Mouse (Mus musculus) midbrain, embryonic 13.5 days (tissue): Measurements from ENCODE around the gene Taf9b. TPM values are rescaled to one million over a fixed set of nuclear protein-coding genes. Genes with fewer than 3 reads are reported as not detected.
"Not testable (repeated sequence)": the region's sequence is repeated elsewhere in the genome, so short reads cannot be mapped to it uniquely, and the experiment has no call there.

Experiments
- ATAC-seq: fragments of 200-750 bp; cut with Nextera tagmentation; 2 replicates; pipeline ENCODE4 v1.8.0; 2017; ENCODE audit warnings: mild to moderate bottlenecking, moderate TSS enrichment, moderate library complexity
- H3K27ac ChIP-seq: fragments of 300-500 bp; sonication (generic); 2 replicates; pipeline ENCODE4 v1.5.1; 2015; ENCODE audit warnings: inconsistent platforms, mild to moderate bottlenecking, moderate library complexity
- H3K27me3 ChIP-seq: fragments of 300-500 bp; sonication (generic); 2 replicates; pipeline ENCODE4 v1.6.1; 2015; ENCODE audit warnings: mild to moderate bottlenecking, inconsistent platforms
- H3K36me3 ChIP-seq: fragments of 300-500 bp; sonication (generic); 2 replicates; pipeline ENCODE4 v1.6.1; 2015; ENCODE audit warnings: mild to moderate bottlenecking, inconsistent platforms
- H3K4me1 ChIP-seq: fragments of 300-500 bp; sonication (generic); replicated peaks from 2 replicates; pipeline ENCODE4 v1.6.1; 2015; ENCODE audit warnings: inconsistent platforms
- H3K4me2 ChIP-seq: fragments of 300-500 bp; sonication (generic); replicated peaks from 2 replicates; pipeline ENCODE4 v1.6.1; 2015; ENCODE audit warnings: moderate library complexity, mild to moderate bottlenecking, inconsistent platforms
- H3K4me3 ChIP-seq: fragments of 300-500 bp; sonication (generic); replicated peaks from 2 replicates; pipeline ENCODE4 v1.5.1; 2015; ENCODE audit warnings: mild to moderate bottlenecking, inconsistent platforms
- H3K9ac ChIP-seq: fragments of 300-500 bp; sonication (generic); replicated peaks from 2 replicates; pipeline ENCODE4 v1.6.1; 2015; ENCODE audit warnings: mild to moderate bottlenecking, inconsistent platforms
- H3K9me3 ChIP-seq: fragments of 300-500 bp; sonication (generic); 2 replicates; pipeline ENCODE4 v1.6.1; 2016; ENCODE audit warnings: mild to moderate bottlenecking, inconsistent platforms
- WGBS: fragments of 180-500 bp; shearing (Covaris S2); methylation state at CpG from one replicate; pipeline ENCODE4 v1.1.7; 2015; 5-methylcytosine and 5-hydroxymethylcytosine counted together
- polyA plus RNA-seq: library from polyadenylated mRNA; unstranded; fragments of >200 nt; fragmentation: Nextera tagmentation; extraction: Ambion mirVana; gene quantifications from 2 replicates; pipeline ENCODE4 v1.2.1, GENCODE M21; 2015

Gene Taf9b
- 12.1 and 14.3 TPM in 2 replicates for polyA plus RNA-seq

DNA sequence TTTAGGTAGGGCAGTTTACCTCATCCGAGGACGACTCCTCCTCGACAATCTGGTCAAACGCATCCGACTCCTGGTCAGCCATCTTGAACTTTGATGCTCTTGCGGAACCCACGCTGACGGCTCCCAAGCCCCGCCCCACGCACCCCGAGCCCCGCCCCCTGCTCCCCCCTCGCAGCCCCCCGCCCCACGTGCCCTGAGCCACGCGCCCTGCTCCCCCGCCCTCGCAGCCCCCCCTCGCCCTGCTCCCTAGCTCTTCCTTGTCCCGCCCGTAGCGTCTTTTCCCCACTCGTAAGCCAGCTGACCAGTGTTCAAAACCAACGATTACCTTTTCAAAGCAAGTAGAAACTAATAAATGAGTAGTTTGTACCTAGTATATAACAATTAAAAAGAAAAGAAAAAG, at the start of gene Taf9b:
Taf9b (minus strand) TSS at position 101 of the 400 bp plus-strand sequence.
- no peak for ATAC-seq
- peak within 1 kb of the TSS; percentile 56 for H3K4me3 ChIP-seq
- no peak within 1 kb of the TSS for H3K27ac ChIP-seq
- no peaks in the 10 kb centered on the region for H3K36me3 ChIP-seq
- H3K9me3 ChIP-seq = no peaks in the 10 kb centered on the region
- H3K4me2 ChIP-seq = peak within 1 kb of the TSS; percentile 50
- H3K4me1 ChIP-seq = no peaks in the 10 kb centered on the region
- peaks cover 2% of the 10 kb centered on the region; the same call in 1 of the 2 replicates for H3K27me3 ChIP-seq
- H3K9ac ChIP-seq = no peak within 1 kb of the TSS
- WGBS = 89% methylated on average over 25 of the region's 25 CpGs

DNA sequence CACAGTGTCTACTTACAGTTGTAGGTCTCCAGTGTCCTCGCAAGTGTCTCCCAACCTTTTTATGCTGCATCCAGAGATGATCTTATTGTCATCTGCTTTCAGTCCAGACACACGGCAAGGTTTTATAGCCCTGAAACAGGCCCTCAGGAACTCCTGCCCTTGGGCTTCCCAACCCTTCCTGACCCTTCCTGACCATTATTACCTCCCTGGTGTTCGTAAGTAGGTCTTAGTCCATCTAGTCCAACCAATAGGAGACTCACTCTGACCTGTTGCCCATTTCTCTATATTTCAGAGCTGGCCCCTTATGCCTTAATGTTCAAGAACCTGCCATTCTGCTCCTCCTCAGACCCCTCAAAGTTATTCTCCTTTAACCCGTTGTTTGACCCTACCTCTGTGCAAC, 34.3 kb upstream of the Taf9b start, which contains the start of gene Fnd3c2:
Fnd3c2 (minus strand) TSS at position 101 of the 400 bp plus-strand sequence.
- no peak within 1 kb of the TSS for H3K4me3 ChIP-seq
- H3K9me3 ChIP-seq = no peaks in the 10 kb centered on the region
- H3K9ac ChIP-seq = no peak within 1 kb of the TSS
- no peaks in the 10 kb centered on the region for H3K4me1 ChIP-seq
- H3K27ac ChIP-seq = no peak within 1 kb of the TSS
- no peaks in the 10 kb centered on the region for H3K36me3 ChIP-seq
- H3K27me3 ChIP-seq = no peaks in the 10 kb centered on the region
- no peak for ATAC-seq
- H3K4me2 ChIP-seq = no peak within 1 kb of the TSS
- 91% methylated on average over 4 of the region's 4 CpGs for WGBS

- 26% methylated on average over 60 of the region's 60 CpGs for WGBS
These were observed 1.6 kb downstream of the Taf9b start for GRCm38 (mm10) chrX:106219171-106220032.

GRCm38 (mm10) chrX:106209100-106209499, 11.9 kb downstream of the Taf9b start:
- Histone ChIP-seq H3K36me3 (no peaks in the 10 kb centered on the region), H3K27me3 (no peaks in the 10 kb centered on the region), H3K27ac (no peak overlapping the region), H3K4me3 (no peak overlapping the region), H3K4me1 (no peaks in the 10 kb centered on the region), H3K9ac (no peak overlapping the region), H3K4me2 (no peak overlapping the region), H3K9me3 (no peaks in the 10 kb centered on the region)
- WGBS = 82% methylated on average over 2 of the region's 2 CpGs
- no peak for ATAC-seq

More at GRCm38 (mm10) chrX:106219171-106220032, 1.6 kb downstream of the Taf9b start:
- Histone ChIP-seq H3K4me3 (peak overlapping the region; percentile 56), H3K36me3 (no peaks in the 10 kb centered on the region), H3K4me2 (peak overlapping the region; percentile 50), H3K9ac (peak overlapping the region; percentile 80), H3K4me1 (no peaks in the 10 kb centered on the region), H3K9me3 (no peaks in the 10 kb centered on the region), H3K27ac (peak overlapping the region; percentile 90), H3K27me3 (peaks cover 2% of the 10 kb centered on the region; the same call in 1 of the 2 replicates)
- ATAC-seq = peak; percentile 98

DNA sequence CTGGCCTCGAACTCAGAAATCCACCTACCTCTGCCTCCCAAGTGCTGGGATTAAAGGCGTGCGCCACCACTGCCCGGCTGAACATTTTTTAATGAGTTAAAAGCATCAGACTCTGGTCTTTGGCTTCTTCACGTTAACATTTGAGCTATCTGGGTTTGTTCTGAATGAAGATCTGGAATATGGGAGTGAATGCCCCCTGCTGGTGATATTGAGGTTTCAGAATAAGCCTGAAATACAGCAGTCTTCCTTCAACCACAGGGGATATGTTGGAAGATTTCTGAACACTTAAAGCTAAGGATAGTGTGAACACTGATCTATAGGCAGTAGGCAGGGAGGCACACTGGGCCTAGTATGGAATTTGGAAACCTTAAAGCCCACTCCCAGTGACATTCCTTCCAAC, 22.1 kb downstream of the Taf9b start:
- H3K36me3 ChIP-seq = peaks cover 52% of the 10 kb centered on the region
- no peak overlapping the region for H3K4me3 ChIP-seq
- no peaks in the 10 kb centered on the region for H3K4me1 ChIP-seq
- H3K4me2 ChIP-seq = no peak overlapping the region
- no peaks in the 10 kb centered on the region for H3K27me3 ChIP-seq
- no peak overlapping the region for H3K27ac ChIP-seq
- H3K9ac ChIP-seq = no peak overlapping the region
- ATAC-seq = no peak
- H3K9me3 ChIP-seq = no peaks in the 10 kb centered on the region
- WGBS = 84% methylated on average over 5 of the region's 5 CpGs

DNA sequence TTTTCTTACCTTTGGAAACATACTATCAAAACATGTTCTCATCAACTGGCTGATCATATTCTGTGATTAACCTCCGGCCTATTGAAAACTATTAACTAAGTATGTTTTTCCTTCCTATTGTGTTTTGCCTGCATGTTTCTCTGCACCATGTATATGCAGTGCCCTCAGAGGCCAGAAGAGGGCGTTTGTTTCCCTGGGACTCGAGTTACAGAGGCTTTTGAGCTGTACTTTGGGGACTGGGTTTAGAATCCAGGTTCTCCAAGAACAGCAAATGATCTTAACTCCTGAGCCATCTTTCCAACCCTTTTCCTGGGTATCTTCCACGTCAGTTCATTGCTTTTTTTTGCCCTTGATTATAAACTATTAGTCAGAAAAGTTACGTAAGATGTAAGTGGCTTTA, 23.6 kb downstream of the Taf9b start:
- Histone ChIP-seq H3K27ac (no peak overlapping the region), H3K9me3 (no peaks in the 10 kb centered on the region), H3K27me3 (no peaks in the 10 kb centered on the region), H3K4me3 (no peak overlapping the region), H3K36me3 (peaks cover 47% of the 10 kb centered on the region), H3K9ac (no peak overlapping the region), H3K4me2 (no peak overlapping the region), H3K4me1 (no peaks in the 10 kb centered on the region)
- ATAC-seq = no peak
- 70% methylated on average over 5 of the region's 5 CpGs for WGBS

DNA sequence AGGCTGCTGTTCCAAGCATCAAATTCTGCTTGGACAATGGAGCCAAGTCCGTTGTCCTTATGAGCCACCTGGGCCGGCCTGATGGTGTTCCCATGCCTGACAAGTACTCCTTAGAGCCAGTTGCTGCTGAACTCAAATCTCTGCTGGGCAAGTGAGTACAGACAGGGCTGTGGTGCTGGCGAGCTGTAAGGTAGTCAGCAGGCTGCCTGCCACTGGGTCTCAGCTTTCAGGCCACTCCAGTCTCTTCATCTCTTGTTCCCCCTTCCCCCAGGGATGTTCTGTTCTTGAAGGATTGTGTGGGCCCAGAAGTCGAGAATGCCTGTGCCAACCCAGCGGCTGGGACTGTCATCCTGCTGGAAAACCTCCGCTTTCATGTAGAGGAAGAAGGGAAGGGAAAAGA, 26.6 kb downstream of the Taf9b start:
- peaks cover 24% of the 10 kb centered on the region for H3K36me3 ChIP-seq
- not testable (repeated sequence) for H3K27me3 ChIP-seq
- WGBS = 87% methylated on average over 6 of the region's 6 CpGs

DNA sequence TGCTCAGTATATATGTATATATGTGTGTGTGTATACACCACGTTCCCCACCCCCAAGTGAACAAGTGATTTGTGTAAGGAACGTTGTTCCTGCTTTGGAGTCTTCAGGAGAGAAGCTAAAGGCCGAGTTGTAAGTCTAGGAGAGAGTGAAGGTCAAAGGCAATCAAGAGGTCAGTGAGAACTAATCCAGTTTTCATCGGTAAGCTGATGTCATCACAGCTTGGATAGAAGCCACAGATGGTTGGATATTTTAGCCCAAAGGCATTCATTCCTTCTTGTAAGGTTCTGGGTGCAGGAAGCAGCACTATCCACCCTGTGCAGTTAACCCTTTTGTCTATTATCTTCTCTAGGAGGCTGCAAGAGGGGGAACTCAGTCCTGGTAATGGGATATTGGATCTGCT, 30.9 kb downstream of the Taf9b start:
- 41% methylated on average over 4 of the region's 4 CpGs for WGBS
- Histone ChIP-seq H3K4me1 (peaks cover 31% of the 10 kb centered on the region), H3K9ac (no peak overlapping the region), H3K4me2 (peak overlapping the region; percentile 69; the same call in 1 of the 2 replicates), H3K9me3 (no peaks in the 10 kb centered on the region), H3K27ac (no peak overlapping the region), H3K4me3 (0 out of 2 replicates have a peak overlapping the region, but pooled peaks have one; percentile 1), H3K27me3 (no peaks in the 10 kb centered on the region; the same call in 1 of the 2 replicates), H3K36me3 (peaks cover 7% of the 10 kb centered on the region)
- ATAC-seq = no peak

More for the DNA sequence above, 26.6 kb downstream of the Taf9b start:
- H3K27ac ChIP-seq, H3K4me3 ChIP-seq, ATAC-seq, H3K4me2 ChIP-seq, H3K9me3 ChIP-seq, H3K4me1 ChIP-seq, H3K9ac ChIP-seq: not testable (repeated sequence)

DNA sequence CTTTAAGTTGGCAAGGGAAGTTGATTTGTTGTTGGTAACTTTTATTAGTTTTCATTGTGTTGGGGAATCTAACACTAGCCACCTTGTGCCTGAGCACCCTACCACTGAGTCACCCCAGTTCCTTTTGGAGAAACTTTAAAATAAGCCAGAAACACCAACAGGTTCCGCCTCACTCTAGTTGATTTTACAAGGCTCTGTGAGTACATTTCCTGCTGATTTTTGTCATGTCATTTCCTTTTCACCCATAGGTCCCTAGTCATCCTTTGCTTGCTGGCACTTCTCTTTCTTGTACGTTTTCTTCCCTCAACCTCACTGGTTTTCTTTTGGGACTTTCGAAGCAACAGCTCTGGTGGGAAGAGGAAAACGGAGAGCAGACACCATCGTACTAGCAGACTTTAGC, 31.6 kb downstream of the Taf9b start:
- Histone ChIP-seq H3K9me3 (no peaks in the 10 kb centered on the region), H3K27ac (no peak overlapping the region), H3K4me1 (peaks cover 31% of the 10 kb centered on the region), H3K4me2 (peak overlapping the region; percentile 69), H3K4me3 (peak overlapping the region; percentile 57), H3K9ac (no peak overlapping the region), H3K27me3 (no peaks in the 10 kb centered on the region; the same call in 1 of the 2 replicates), H3K36me3 (peaks cover 4% of the 10 kb centered on the region; the same call in 1 of the 2 replicates)
- 53% methylated on average over 5 of the region's 5 CpGs for WGBS
- no peak for ATAC-seq

DNA sequence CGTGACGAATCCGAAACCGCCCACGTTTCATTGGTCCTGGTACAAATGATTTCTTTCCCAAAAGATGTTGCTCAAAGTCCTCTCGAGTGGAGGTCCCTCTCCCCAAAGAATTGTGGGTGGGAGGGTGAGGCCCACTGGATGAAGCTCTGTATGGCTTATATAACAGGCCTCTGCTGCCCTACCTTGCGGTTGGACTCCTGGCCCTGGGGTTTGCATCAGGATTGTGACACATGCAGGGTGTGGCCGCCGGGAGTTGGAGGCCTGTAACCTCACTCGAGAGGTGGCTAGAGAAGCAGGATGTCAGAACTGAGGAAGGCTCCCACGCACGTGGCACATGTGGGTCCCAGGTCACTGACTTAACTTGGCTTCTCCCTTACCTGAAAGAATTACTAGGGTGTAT, 33.2 kb downstream of the Taf9b start:
- Histone ChIP-seq H3K9me3 (no peaks in the 10 kb centered on the region), H3K27ac (peak overlapping the region; percentile 35; the same call in 1 of the 2 replicates), H3K4me1 (peaks cover 31% of the 10 kb centered on the region), H3K4me3 (peak overlapping the region; percentile 57), H3K9ac (peak overlapping the region; percentile 71), H3K36me3 (no peaks in the 10 kb centered on the region), H3K27me3 (no peaks in the 10 kb centered on the region; the same call in 1 of the 2 replicates), H3K4me2 (peak overlapping the region; percentile 69)
- whole genome bisulfite sequencing = 22% methylated on average over 12 of the region's 12 CpGs
- ATAC-seq = no peak

DNA sequence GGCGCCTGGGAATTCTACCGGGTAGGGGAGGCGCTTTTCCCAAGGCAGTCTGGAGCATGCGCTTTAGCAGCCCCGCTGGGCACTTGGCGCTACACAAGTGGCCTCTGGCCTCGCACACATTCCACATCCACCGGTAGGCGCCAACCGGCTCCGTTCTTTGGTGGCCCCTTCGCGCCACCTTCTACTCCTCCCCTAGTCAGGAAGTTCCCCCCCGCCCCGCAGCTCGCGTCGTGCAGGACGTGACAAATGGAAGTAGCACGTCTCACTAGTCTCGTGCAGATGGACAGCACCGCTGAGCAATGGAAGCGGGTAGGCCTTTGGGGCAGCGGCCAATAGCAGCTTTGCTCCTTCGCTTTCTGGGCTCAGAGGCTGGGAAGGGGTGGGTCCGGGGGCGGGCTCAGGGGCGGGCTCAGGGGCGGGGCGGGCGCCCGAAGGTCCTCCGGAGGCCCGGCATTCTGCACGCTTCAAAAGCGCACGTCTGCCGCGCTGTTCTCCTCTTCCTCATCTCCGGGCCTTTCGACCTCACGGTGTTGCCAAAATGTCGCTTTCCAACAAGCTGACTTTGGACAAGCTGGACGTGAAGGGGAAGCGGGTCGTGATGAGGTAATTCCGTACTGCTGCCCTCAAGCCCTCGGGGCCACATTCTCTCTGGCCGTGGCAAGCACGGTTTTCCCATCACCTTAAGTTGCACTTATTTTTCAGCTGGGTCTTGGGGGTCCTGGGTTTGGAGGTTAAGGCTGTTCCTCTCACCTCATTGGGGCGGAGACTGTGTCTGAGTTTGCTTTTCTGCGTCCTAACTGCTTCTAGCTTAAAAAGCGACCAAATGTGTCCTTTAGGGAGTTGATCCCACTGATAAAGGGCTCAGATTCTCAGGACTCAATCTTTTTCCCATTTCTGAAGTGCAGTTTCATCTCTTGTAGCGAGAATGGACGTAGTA, 34.0 kb downstream of the Taf9b start, which contains the start of gene Pgk1:
Pgk1 (plus strand) TSS at position 388 of the 937 bp plus-strand sequence.
- H3K36me3 ChIP-seq = no peaks in the 10 kb centered on the region
- peak within 1 kb of the TSS; percentile 69 for H3K4me2 ChIP-seq
- peak within 1 kb of the TSS; percentile 83 for H3K27ac ChIP-seq
- peak; percentile 98 for ATAC-seq
- H3K9ac ChIP-seq = peak within 1 kb of the TSS; percentile 71
- H3K4me1 ChIP-seq = peaks cover 31% of the 10 kb centered on the region
- WGBS = 20% methylated on average over 54 of the region's 55 CpGs
- peak within 1 kb of the TSS; percentile 57 for H3K4me3 ChIP-seq
- no peaks in the 10 kb centered on the region for H3K9me3 ChIP-seq
- no peaks in the 10 kb centered on the region; the same call in 1 of the 2 replicates for H3K27me3 ChIP-seq
